Mouse (Mus musculus) frontal cortex, postnatal 10 days (tissue): ENCODE results near the gene Spin4.

ENCODE experiments used
- DNase-seq, 2 experiments: peaks; one replicate each; pipeline ENCODE4 v3.0.0; 2022; ENCODE audit warnings: low spot score in 2 of 2, mixed read lengths in 1 of 2

The Spin4 gene

DNA sequence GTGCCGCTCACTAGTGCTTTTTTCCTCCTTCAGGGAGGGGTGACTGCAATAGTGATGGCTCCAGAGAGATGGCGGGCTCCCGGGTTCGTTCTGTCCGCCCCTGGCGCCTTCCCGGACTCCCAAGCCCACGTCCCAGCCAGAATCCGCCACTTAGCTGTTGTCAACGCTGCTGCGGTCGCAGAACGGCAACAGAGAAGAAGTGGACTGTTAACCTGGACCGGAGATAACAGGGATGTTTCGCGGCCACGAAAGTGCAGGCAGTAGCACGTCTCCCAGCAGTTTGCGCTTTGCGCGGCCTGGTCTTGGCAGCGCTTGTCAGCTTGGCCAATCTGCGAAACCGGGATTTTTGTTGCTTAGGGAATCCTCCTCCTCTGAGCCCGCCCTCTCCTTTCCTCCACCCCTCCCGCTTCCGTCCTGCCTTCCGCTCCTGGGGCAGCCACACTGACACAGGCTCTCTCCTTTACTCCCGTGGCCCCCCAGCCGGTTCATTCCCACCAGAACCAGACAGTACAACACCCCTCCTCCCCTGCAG is at the start of gene Spin4:
TSS of gene Spin4 (minus strand) at position 322 of the 532 bp plus-strand sequence.
- DNase-seq: peak; percentile 27 to 55

DNA sequence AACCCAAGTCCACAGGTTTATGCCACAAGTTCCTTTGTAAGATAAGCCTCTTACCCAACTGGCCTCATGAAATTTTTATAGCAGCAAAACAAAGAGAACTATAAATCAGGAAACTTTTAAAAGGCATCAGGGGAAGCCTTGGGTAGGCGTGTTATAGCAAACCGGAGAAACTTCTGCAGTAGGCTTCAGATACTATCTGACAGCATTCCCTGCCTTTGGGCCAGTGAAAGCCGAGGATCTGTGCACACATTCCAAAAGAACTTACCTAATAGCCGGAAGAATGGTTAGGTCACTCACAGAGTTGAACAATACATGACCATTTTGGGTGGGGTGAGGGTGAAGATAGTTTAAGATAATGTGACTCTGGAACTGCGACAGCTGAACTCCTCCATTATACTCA is 1.4 kb upstream of the Spin4 start:
- no peak for DNase-seq

DNA sequence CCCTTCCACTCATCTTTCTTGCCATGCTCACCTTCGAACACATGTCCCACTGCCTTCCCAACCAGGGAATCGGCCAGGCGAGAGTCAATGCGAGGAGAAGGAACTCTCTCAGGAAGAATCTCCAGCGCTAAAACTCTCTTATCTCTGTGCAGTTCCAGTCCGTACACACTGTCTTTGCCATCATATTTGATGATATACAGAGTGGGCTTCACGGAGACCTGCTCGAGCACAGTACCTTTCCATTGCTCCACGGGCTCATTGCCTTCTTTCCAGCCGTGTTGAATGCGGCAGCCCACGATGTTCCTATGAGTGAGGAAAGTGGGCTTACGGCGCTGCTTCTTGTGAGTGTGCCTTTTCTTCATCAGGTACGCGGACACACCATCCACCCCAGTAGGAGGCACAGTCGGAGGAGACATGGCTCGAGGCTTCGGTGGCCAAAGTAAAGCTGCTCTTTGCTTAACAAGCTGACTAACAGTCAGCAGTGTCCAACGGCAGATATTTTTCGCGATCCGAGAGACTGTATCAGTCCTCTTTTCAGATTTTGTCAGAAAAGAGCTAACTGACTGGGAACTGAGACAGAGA is 612 bp downstream of the Spin4 start:
- DNase-seq: peak in 1 of 2 experiments; percentile 9

DNA sequence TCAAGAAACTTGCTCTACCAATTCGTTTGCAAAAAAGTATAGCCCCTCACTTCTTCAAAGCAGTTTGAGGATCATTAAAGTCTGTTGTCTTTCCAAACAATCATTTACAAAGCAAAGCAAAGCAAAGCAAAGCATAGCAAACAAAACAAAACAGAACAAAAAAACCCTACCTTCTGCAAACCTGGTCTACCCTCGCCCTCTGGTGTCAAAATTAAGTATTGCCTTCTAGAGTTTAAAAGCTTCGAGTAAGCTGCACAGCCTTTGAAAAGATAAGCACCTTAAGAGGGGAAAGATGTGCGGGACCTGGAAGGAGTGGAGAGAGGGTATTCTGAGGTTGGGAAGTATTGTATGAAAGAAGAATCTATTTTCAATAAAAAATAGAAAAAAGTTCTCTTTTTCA is 14.4 kb downstream of the Spin4 start:
- no peak for DNase-seq

DNA sequence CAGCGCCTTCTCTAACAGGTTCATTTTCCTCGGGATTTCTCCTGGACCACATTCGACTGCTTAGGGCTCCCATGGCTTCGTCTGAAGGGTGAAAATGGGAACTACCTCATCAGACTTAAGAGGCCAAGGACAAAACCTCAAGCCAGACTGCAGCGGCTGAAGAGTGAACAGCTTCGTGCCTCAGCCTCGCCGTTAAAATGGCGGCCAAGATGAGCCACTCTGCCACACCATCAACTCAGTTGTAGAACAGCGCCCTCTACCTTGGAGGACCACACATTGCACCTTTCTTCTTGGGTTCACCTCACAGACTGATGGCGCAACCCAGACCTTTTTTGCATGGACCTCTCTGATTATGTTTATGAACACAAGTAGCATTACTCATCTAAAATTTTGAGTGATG is 27.6 kb downstream of the Spin4 start:
- no peak for DNase-seq

DNA sequence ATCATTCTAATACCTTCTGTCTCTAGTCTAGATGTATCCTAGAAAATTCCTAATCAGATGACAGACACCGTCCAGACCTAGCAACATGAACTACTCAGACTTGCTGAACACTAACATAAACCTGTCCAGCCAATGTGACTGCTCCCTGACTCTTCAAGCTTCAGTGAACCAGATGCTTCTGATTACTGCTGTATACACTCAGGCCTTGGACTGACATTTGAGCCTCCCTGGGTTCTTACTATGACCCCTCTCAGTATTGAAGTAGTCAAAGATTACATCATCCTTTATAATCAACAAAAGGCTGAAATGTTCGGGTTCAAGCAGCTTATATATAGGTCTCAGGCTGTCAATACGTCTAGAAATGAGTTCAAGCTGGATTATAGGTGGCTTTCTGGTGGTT is 32.4 kb downstream of the Spin4 start:
- no peak for DNase-seq

DNA sequence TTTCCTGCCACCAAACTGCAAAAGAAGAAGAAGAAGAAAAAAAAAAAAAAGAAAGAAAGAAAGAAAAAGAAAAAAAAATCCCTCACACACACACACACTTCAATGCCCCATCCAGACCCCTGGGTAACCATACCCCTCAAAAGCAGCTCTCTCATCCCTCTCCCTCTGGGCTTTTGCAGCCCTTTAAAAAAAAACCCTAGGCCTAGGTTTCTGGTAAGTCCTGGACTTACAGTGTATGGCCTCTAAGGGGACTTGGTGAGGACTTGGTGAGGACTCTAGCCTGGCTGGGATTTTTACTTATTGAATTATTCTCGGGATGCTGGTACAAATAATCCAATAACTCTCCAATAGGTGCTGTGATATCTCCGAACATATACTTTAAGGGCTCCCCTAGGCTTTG is 35.6 kb downstream of the Spin4 start:
- no peak for DNase-seq

DNA sequence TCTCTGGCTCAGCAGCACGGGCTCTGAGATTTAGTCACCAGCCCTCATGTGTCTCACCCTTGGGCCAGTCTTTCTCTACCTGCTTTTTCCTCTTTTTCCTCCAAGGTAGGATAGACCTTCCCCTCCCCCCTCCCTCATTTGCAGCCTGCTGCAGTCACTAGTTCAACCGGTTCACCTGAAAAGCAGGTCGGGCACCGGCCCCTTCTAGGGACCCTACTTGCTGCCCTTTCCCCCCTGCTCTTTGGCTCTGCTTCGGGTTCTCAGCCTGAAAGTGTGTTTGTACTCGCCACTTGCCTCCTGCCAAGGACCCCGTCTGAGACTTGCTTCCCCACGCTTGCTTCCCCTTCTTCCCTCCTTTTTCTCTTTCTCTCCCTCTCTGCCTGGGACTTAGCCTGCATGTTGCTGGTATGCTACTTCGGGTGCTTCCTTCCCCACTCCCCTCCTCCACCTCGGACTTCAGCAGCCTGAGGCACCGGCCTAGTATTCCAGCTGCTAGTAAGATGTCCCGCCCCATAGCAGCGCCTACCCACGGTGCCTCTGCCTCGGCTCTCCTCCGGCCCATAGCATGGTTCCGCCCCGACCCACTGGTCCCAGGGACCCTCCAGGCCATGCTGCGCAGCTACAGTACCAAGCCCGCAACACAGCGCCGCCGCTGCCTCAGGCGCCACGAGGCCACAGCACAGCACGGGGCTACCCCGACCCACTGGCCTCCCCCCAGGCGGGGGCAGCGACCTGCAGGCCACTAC is 36.2 kb downstream of the Spin4 start:
- DNase-seq: peak in 1 of 2 experiments; percentile 5
